Mouse (Mus musculus): ENCODE results near the gene B4galnt1. TPM values are rescaled to one million over a fixed set of nuclear protein-coding genes. Genes with fewer than 3 reads are reported as not detected.
A peak's percentile ranks its signal among the peaks of the same experiment; 100 is the strongest.
"Not testable (repeated sequence)": the region's sequence is repeated elsewhere in the genome, so short reads cannot be mapped to it uniquely, and the experiment has no call there.

Gene B4galnt1
- total RNA-seq (2022) = 100 to 1,000 TPM; 113 to 123 (median 113) TPM

DNA sequence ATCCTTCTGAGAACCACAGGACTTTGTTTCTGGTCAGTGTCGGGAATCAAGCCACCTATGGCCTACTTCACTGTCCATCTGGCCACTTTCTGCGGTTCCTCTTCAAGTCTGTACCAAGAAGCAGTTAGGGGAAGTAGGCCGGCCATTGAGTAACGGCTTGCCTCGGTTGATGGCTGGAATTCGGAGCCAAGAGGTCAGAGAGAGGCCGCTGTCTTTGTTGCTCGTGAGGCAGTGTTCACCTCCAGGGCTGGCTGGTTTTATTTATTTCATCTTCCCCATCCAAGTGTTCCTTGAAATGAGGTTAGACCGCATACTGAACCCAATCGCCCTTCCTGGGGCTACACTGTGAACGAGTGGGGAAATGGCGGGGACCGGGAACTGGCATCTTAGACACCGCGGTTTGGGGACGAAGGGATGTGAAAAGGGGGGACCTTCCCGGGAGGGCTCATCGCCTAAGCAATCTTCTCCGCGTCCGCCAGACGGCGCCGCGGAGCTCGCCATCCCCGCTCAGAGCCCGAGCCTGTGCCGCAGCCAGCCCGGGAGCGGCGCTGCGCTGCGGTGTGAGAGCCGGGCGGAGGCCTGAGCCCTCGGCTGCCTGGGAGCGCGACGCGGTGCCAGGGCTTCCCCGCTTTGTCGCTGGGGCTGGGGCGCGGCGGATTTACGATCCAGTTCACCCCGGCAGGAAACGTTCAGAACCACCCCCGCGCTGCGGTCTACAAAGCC lies at the start of gene B4galnt1:
B4galnt1 (plus strand) TSS at position 595 of the 723 bp plus-strand sequence.
- peak in 1 of 2 experiments; percentile 78 for DNase-seq (ENCODE audit: low spot score in 2 of 2)

DNA sequence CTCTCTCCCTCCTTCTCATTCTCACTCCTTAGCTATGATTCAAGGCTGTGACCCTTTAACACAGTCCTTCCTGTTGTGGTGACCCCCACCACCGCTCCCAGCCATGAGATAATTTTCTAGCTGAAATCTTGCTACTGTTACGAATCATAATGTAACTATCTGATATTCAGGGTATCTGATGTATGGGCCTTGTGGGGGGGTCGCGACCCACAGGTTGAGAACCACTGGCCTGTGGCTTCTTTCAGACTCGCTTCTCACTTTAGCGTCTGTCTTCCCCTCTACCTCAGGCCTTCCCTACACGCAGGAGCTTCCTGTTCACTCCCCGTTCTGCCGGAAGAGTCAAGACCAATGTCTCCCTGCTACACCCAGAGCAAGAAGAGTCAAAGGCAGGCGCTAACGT lies 46.6 kb upstream of the B4galnt1 start:
- DNase-seq (ENCODE audit: low spot score in 2 of 2) = no peak

DNA sequence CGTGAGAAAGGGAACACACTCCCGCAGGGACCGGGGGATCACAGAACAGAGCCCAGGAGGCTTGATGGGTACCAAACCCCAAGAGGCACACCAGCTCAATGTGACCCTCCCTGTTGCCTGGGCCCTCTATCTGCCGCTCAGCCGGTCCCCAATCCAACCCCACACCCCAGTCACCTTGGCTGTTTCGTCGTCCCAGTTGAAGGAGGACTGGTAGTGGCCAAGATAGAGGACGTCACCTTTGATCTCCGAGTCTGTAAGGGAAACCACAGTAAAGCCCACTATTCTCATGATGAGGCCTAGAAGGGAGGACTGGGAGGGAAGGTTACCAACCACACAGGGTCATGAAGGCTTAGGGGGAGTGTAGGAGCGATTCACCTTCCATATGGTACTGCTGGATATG lies 45.8 kb upstream of the B4galnt1 start:
- DNase-seq (ENCODE audit: low spot score in 2 of 2) = no peak

DNA sequence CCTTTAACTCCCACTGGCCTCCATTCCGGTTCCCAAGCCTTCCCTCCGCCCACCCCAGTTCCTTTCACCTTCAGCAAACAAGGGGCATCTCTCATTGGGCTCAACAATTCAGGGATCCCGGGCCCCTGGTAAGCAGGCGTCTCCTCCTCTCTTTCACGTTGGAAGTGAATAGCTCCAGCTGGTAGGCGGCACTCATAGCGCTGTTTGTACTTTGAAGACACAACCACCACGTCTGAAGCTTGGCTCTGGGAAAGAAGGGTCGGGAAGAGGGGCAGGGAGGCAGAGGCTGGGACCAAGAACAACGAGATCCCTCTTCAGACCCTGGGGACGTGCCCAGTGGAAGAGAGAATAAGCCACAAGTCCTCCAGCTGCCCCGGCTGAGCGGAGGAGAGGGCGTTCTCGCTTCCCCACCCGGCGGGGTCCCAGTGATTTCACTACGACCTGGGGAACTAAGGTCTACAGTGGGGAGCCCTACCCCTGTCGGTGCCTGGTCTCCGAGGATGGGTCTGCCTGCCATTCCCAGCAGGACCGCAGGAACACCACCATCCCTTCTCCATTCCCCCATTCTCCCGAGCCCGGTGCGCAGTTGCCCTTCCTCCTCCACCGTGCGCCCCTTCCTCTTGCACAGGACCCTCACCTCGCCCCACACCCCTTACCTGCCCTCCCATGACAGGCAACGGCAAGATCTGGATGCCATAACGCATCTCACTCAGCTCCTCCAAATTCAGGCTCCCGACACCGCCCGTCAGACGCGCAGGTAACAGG lies 44.5 kb upstream of the B4galnt1 start:
- DNase-seq (ENCODE audit: low spot score in 2 of 2) = no peak

DNA sequence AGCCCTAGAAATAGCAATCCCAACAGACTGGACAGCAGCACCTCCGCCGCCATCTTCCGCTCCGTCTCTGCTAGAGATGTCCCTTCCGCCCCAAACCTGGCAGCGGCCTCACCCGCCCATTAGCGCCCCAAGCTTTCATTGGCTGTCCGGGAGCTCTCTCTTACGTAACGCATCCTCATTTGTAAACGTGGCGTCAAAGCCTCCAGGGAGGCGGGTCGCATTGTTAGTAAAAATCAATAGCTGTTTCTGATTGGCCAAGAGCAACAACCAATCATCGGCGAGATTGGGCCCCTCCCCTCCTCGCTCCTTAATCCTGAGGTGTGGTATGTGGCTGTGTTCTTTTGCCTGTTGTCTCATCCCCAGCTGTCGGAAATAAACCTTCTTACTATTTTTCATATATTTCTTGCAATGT lies 44.0 kb upstream of the B4galnt1 start, which contains the start of gene Os9:
Os9 (minus strand) TSS at position 66 of the 412 bp plus-strand sequence.
- peak; percentile 97 to 99 for DNase-seq (ENCODE audit: low spot score in 2 of 2)

DNA sequence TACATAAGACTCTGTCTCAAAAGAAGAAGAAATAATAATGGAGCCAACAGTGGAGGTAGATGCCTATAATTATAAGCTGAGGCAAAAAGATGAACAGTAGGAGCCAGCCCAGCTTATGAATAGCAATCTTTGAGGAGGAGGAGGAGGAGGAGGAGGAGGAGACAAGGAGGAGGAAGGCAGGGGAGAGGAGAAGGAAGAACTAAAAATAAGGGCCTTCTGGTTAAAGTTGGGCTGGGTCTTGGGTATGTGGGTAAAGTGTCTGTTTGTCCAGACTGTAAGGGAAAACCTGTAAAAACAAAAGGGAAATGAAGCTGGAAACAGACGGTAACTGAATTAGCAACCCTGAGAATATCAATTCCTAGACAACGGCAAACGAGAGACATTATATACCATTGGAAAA lies 43.0 kb upstream of the B4galnt1 start:
- no peak for DNase-seq (ENCODE audit: low spot score in 2 of 2)

DNA sequence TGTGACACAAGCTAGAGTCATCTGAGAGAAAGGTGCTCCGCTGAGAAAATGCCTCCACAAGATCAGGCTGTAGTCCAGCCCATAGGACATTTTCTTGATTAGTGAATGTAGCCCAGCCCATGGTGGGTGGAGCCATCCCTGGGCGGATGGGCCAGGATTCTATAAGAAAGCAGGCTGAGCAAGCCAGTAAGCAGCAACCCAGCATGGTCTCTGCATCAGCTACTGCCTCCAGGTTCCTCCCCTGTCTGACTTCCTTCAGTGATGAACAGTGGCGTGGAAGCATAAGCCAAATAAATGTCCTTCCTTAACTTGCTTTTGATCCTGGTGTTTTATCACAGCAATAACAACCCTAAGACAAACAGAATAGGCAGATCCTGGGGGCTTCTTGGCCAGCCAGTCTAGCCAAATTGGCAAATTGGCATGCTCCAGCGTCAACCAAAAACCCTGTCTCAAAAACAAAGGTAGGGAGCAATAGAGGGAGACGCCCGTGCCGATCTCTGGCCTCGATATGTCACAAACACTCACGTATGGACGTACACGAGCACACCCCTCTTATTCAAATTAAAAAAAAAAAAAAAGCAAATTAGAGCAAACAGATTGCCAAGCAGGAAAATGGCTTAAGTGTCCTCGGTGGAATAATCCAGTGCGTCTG lies 42.1 kb upstream of the B4galnt1 start:
- peak in 1 of 2 experiments; percentile 48 for DNase-seq (ENCODE audit: low spot score in 2 of 2)

DNA sequence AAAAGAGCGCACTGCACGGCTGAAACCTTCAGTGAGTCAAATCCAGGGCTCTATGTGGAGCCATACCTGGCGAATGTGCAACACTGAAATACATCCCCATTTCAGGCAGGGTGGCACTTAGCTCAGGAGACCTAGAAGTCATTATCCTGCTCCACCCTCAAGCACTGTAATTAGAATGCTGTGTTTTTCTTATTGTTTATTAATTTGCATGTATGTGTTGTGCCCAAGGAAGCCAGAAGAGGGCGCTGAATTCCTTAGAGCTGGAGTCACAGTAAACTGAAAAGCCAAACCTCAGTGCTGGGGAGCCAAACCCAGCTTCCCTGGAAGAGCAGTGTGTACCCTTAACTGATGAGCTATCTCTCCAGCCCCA lies 41.6 kb upstream of the B4galnt1 start:
- DNase-seq (ENCODE audit: low spot score in 2 of 2) = peak; percentile 66 to 86

DNA sequence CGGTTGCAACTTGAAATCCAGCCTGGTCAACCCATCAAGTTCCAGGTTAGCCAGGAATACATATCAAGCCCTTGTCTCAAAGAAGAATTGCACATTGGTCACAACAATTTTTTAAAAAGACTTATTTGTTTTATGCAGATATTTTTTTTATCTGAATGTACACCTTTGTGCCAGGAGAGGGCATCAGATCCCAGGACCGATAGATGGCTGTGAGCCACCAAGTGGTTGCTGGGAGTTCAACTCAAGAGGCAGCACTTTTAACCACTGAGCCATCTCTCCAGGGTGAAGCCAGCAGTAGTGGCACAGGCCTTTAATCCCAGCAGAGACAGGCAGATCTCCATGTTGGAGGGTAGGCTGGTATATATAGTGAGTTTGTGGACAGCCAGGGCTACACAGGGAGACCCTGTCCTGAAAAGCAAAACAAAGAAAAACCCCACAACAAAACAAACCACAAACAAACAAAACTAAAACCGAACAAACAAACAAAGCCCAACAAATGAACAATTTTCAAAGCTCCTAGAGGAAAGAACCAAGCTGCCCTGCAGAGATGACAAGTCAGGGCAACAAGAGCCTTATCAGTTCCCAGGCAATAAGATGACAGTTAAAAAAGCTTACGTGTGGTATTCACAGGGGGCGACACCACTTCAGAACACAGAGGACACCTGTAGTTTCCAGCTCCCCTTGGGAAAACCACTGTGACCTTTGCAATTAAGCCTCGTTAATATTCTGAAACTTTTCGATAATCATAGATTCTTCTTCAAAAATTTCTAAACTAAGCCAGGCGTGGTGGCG lies 39.6 kb upstream of the B4galnt1 start:
- DNase-seq (ENCODE audit: low spot score in 2 of 2) = no peak

DNA sequence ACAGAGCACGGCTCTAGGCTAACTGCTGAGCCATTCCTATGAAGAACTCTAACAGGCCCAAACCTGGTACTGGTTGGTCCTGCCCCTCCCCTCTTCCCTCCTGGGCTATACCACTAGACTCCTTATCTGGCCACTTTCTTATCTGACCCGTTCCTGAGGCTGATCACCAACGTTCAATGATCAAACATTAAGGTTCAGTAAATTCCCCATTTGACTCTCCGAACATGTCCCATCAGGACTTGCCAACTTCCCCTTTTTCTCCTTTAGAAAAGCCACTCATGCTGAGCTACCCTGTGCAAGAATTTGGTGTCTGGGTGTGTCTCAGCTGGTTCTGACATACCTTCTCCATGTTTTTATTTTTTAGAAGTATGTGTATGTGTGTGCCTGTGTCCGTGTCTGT lies 38.4 kb upstream of the B4galnt1 start:
- no peak for DNase-seq (ENCODE audit: low spot score in 2 of 2)

DNA sequence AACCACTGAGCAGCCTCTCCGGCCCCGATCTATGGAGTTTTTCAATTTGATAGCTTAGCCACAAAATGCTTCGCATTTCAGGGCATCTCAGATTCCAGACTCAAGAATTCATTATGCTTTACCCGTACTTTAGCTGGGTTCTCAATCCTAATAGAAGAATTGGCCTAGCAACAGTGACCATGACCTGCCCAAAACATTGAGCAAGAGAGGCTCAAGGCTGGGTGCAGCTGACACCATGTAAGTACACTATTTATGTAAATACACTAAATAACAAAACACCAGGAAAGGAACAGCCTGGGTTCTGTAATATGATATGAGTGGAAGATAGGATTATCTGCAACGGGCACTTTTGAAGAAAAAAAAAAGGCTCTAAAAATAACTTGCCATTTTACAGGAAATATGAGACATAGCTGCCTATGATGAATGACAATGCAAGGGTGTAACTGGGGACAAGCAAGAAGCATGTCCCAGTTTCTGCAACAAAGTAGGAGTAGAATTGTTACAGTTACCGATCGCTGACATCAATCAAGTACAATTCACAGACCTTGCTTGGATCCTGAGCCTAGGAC lies 37.2 kb upstream of the B4galnt1 start:
- no peak for DNase-seq (ENCODE audit: low spot score in 2 of 2)

DNA sequence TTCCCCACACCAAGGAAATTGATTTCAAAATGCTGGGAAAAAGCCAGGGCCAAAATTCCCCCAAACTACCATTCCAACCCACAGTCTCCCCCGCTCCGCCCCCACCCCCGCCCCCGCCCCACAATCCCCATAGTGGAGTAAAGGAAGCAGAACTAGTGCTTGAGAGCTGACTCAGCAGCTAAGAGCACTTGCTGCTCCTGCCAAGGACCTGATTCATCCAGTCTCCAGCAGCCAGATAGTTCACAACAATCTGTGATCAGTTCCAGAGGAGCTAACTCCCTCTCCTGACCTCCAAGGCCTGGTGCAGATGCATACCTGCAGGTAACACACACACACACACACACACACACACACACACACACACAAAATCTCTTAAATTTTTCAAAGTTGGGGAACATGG lies 35.6 kb upstream of the B4galnt1 start:
- DNase-seq (ENCODE audit: low spot score in 2 of 2) = no peak

DNA sequence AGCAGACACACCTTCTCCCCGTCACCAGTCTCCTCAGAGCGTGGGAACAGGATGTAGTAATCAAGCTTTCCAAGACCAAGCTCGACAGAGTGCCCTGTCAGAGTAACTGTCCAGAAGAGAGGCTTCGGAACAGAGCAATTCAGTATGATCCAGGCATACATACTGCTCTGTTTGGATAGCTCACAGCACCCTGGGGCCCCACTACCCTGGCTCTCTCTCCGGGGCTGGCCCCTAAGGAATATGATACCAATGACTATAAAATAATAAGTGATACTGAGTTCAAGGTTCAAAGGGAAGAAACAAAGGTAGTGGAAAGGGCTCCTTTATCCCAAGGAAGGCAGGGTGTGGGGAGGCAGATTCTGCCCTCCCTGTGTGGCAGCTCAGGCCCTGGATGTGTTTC lies 32.6 kb upstream of the B4galnt1 start:
- DNase-seq (ENCODE audit: low spot score in 2 of 2) = no peak

DNA sequence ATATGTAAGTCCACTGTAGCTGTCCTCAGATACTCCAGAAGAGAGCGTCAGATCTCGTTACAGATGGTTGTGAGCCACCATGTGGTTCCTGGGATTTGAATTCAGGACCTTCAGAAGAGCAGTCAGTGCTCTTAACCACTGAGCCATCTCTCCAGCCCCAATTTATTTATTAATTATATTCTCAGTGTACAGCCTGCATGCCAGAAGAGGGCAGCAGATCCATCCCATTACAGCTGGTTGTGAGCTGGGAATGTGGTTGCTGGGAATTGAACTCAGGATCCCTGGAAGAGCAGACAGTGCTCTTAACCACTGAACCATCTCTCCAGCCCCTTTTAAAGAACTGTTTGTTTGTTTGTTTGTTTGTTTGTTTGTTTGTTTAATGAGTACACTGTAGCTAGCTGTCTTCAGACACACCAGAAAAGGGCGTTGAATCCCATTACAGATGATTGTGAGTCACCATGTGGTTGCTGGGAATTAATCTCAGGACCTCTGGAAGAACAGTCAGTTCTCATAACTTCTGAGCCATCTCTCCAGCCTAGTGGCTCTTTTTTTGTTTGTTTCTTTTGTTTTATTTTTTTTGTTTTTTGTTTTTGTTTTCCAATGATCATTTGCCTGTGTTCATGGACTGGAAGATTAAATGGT lies 30.5 kb upstream of the B4galnt1 start:
- DNase-seq (ENCODE audit: low spot score in 2 of 2) = not testable (repeated sequence)

DNA sequence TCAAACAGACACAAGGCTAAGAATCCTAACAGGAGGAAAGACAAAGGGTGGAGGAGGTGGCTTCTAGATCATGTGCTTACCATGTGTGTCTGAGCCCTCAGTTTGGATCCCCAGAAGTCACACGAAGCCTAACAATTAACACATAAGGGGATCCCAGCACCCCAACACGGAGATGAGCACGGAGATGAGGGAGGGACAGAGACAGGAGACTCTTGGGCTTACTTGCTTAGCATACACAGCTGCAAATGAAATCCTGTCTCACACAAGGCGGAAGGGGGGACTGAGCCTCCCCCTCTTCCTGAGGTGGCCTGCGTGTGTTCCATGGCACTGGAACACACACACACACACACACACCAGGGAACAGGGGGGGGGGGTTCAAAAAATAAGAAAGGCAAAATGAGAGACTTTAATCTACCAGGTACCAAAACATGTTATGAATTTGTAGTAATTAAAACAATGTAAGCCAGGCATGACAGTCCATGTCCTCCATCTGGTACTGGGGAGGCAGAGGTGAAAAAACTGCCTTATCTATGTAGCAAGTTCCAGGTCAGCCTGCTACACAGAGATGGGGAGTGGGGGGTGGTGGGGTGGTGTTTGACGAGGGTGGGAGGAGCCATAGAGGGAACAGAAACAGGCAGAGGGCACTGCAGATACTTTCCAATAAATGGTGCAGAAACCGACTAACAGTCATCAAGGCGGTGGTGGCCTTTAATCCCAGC lies 29.7 kb upstream of the B4galnt1 start:
- DNase-seq (ENCODE audit: low spot score in 2 of 2) = no peak

DNA sequence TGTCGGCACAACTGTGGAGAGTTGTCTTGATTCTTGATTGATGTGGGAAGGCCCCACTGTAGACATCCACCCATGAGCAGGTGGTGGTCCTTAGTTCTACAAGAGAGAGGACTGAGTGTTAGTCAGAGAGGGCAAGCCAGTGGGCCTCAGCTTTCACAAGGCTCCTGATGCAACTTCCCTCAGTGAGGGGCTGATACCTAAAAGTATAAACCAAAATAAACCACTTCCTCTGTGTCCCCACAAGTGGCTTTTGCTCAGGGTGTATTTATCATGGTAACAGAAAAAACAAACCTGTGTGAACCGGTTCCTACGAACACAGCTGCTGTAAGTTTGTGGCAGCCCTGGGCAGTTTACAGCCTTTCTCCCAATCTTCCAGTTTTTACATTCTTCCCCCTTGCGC lies 28.5 kb upstream of the B4galnt1 start:
- no peak for DNase-seq (ENCODE audit: low spot score in 2 of 2)

DNA sequence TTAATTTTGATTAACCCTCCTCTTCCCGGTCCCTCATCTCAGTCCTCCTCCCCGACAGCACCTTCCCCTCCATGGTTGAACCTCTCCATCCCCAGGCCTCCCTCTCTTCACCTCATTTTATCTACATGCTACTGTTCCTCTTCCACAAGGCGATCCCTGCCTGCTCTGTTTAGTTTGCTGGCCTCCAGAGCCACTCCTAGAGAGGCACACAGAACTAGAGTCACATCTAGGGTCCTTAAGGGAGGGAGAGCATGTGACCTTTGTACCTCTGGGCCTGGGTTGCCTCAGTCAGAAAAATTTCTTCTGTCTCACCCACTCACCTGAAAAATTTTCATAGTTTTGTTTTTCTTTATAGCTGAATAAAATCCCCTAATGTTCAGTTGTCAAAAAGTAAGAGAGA lies 27.1 kb upstream of the B4galnt1 start:
- DNase-seq (ENCODE audit: low spot score in 2 of 2) = no peak

DNA sequence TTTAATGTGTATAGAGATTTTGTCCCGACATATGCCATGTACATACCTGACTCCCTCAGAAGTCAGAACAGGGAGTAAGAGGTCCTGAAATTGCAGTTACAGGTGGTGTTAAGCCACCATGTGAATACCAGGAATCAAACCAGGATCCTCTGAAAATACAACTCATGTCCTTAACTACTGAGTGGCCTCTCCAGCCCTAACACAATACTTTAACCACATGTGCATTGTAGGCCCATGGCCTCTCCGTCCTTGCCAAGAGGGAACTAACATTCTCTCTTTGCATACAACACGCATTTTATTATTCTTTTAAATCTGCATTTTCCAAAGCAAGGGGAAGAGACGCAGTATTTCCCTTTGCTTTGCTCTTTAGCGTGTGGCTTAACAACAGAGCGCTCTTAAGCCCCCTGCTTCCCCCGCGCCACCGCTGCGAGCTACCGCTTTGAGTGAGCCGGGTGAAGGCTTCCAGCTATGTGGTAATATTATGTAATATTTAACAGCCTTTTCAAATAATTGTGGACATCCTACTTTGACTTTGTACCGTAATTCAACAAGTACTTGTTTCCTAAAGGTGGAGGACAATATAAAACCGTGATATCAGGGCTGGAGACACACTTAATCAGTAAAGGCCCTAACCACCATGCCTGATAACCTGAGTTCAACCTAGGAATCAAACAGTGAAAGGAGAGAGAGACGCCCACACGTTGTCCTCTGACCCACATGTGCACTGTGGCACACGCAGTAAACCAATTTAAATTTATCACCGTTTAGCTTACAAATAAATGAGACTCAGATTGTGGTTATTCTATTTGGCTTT lies 26.5 kb upstream of the B4galnt1 start:
- DNase-seq (ENCODE audit: low spot score in 2 of 2) = no peak

DNA sequence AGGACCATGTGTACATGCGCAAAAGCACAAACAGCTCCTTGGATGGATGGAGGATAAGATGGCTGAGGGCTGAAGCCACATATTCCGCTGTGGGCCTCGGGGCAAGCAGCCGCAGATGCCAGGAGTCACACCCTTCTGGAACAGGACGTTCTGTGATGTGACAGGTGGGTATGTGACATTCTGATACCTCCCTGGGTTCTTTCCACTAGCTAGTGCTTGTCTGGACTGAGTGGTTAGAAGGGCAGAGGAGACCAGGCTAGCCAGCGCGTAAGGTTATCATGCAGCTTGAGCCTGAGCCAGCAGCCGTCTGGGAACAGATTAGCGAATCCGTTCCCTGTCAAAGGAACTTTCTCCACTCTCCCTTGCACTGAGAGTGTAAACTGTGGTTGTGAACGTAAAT lies 24.1 kb upstream of the B4galnt1 start:
- DNase-seq (ENCODE audit: low spot score in 2 of 2) = no peak
